Mouse (Mus musculus) midbrain, embryonic 15.5 days (tissue): Measurements from ENCODE around the gene Lrp8. TPM values are rescaled to one million over a fixed set of nuclear protein-coding genes. Genes with fewer than 3 reads are reported as not detected.
A peak's percentile ranks its signal among the peaks of the same experiment; 100 is the strongest.

Source experiments
- ATAC-seq: fragments of 200-750 bp; cut with Nextera tagmentation; replicated peaks from 2 replicates; pipeline ENCODE4 v1.8.0; 2017; ENCODE audit warnings: moderate TSS enrichment
- H3K27ac ChIP-seq: fragments of 300-500 bp; sonication (generic); 2 replicates; pipeline ENCODE4 v1.5.1; 2015; ENCODE audit warnings: mild to moderate bottlenecking, inconsistent platforms
- H3K27me3 ChIP-seq: fragments of 300-500 bp; sonication (generic); replicated peaks from 2 replicates; pipeline ENCODE4 v1.6.1; 2015; ENCODE audit warnings: inconsistent platforms
- H3K36me3 ChIP-seq: fragments of 300-500 bp; sonication (generic); replicated peaks from 2 replicates; pipeline ENCODE4 v1.6.1; 2015; ENCODE audit warnings: inconsistent platforms
- H3K4me1 ChIP-seq: fragments of 300-500 bp; sonication (generic); 2 replicates; pipeline ENCODE4 v1.6.1; 2015; ENCODE audit warnings: inconsistent platforms
- H3K4me2 ChIP-seq: fragments of 300-500 bp; sonication (generic); 2 replicates; pipeline ENCODE4 v1.6.1; 2015; ENCODE audit warnings: inconsistent platforms, mild to moderate bottlenecking, moderate library complexity
- H3K4me3 ChIP-seq: fragments of 300-500 bp; sonication (generic); 2 replicates; pipeline ENCODE4 v1.5.1; 2015; ENCODE audit warnings: mild to moderate bottlenecking, inconsistent platforms
- H3K9ac ChIP-seq: fragments of 300-500 bp; sonication (generic); 2 replicates; pipeline ENCODE4 v1.6.1; 2015; ENCODE audit warnings: mild to moderate bottlenecking, inconsistent platforms
- H3K9me3 ChIP-seq: fragments of 300-500 bp; sonication (generic); 2 replicates; pipeline ENCODE4 v1.6.1; 2016; ENCODE audit warnings: inconsistent platforms
- WGBS: fragments of 180-500 bp; shearing (Covaris S2); methylation state at CpG from one replicate; pipeline ENCODE4 v1.1.7; 2015; ENCODE audit warnings: mixed read lengths; 5-methylcytosine and 5-hydroxymethylcytosine counted together
- polyA plus RNA-seq: library from polyadenylated mRNA; unstranded; fragments of >200 nt; fragmentation: Nextera tagmentation; extraction: Ambion mirVana; gene quantifications from 2 replicates; pipeline ENCODE4 v1.2.1, GENCODE M21; 2015

Gene Lrp8
- polyA plus RNA-seq, 1 experiment from 2014 or later: 70.6 TPM

- 73% methylated on average over 6 of the region's 6 CpGs for WGBS
Observed at GRCm38 (mm10) chr4:107812336-107812735, 10.3 kb downstream of the Lrp8 start.

GRCm38 (mm10) chr4:107816459-107816858 is 14.4 kb downstream of the Lrp8 start:
- Histone ChIP-seq H3K27me3 (no peaks in the 10 kb centered on the region), H3K9ac (no peak overlapping the region), H3K4me1 (peaks cover 58% of the 10 kb centered on the region), H3K9me3 (no peaks in the 10 kb centered on the region), H3K36me3 (0 out of 2 replicates have a peak, but pooled peaks cover 3% of the 10 kb centered on the region), H3K4me2 (no peak overlapping the region), H3K4me3 (no peak overlapping the region), H3K27ac (no peak overlapping the region)
- no peak for ATAC-seq
- 77% methylated on average over 4 of the region's 4 CpGs for WGBS

More at GRCm38 (mm10) chr4:107812336-107812735, 10.3 kb downstream of the Lrp8 start:
- Histone ChIP-seq H3K27ac (no peak overlapping the region), H3K4me2 (no peak overlapping the region), H3K4me3 (no peak overlapping the region), H3K9ac (no peak overlapping the region), H3K4me1 (peaks cover 36% of the 10 kb centered on the region), H3K27me3 (no peaks in the 10 kb centered on the region), H3K36me3 (0 out of 2 replicates have a peak, but pooled peaks cover 3% of the 10 kb centered on the region), H3K9me3 (no peaks in the 10 kb centered on the region)
- no peak for ATAC-seq

- Histone ChIP-seq H3K4me2 (no peak overlapping the region), H3K27me3 (no peaks in the 10 kb centered on the region), H3K27ac (peak overlapping the region; percentile 53), H3K9ac (no peak overlapping the region), H3K4me1 (peaks cover 60% of the 10 kb centered on the region), H3K4me3 (no peak overlapping the region), H3K9me3 (no peaks in the 10 kb centered on the region), H3K36me3 (0 out of 2 replicates have a peak, but pooled peaks cover 3% of the 10 kb centered on the region)
- peak; percentile 22 for ATAC-seq
- 28% methylated on average over 6 of the region's 6 CpGs for WGBS
Observed at GRCm38 (mm10) chr4:107817463-107817862, 15.4 kb downstream of the Lrp8 start.

- H3K9ac ChIP-seq: no peak overlapping the region
- H3K9me3 ChIP-seq: no peaks in the 10 kb centered on the region
- H3K4me1 ChIP-seq: peaks cover 84% of the 10 kb centered on the region
- ATAC-seq: peak; percentile 10; the same call in 1 of the 2 replicates
- no peaks in the 10 kb centered on the region for H3K27me3 ChIP-seq
- H3K36me3 ChIP-seq: no peaks in the 10 kb centered on the region
- 0 out of 2 replicates have a peak overlapping the region, but pooled peaks have one; percentile 6 for H3K4me2 ChIP-seq
- WGBS: 50% methylated on average over 16 of the region's 16 CpGs
- peak overlapping the region; percentile 43; the same call in 1 of the 2 replicates for H3K27ac ChIP-seq
- no peak overlapping the region for H3K4me3 ChIP-seq
Observed at GRCm38 (mm10) chr4:107819990-107820719, 18.1 kb downstream of the Lrp8 start.

GRCm38 (mm10) chr4:107820856-107821619 is 19.0 kb downstream of the Lrp8 start:
- ATAC-seq: 0 out of 2 replicates have a peak, but pooled peaks have one; percentile 6
- WGBS: 70% methylated on average over 8 of the region's 8 CpGs
- Histone ChIP-seq H3K4me3 (no peak overlapping the region), H3K9me3 (no peaks in the 10 kb centered on the region), H3K4me1 (peaks cover 90% of the 10 kb centered on the region), H3K27ac (peak overlapping the region; percentile 18), H3K9ac (no peak overlapping the region), H3K27me3 (no peaks in the 10 kb centered on the region), H3K4me2 (no peak overlapping the region), H3K36me3 (no peaks in the 10 kb centered on the region)

- Histone ChIP-seq H3K4me2 (peak overlapping the region; percentile 41), H3K9ac (peak overlapping the region; percentile 33; the same call in 1 of the 2 replicates), H3K27me3 (no peaks in the 10 kb centered on the region), H3K9me3 (no peaks in the 10 kb centered on the region), H3K27ac (peak overlapping the region; percentile 77), H3K4me1 (peaks cover 89% of the 10 kb centered on the region), H3K36me3 (no peaks in the 10 kb centered on the region), H3K4me3 (peak overlapping the region; percentile 26)
- peak; percentile 67 for ATAC-seq
- 16% methylated on average over 9 of the region's 9 CpGs for WGBS
Observed at GRCm38 (mm10) chr4:107822936-107823411, 20.9 kb downstream of the Lrp8 start.

- peak; percentile 10; the same call in 1 of the 2 replicates for ATAC-seq
- no peaks in the 10 kb centered on the region for H3K36me3 ChIP-seq
- peak overlapping the region; percentile 41 for H3K4me2 ChIP-seq
- H3K27me3 ChIP-seq: no peaks in the 10 kb centered on the region
- H3K27ac ChIP-seq: peak overlapping the region; percentile 77
- peaks cover 91% of the 10 kb centered on the region for H3K4me1 ChIP-seq
- peak overlapping the region; percentile 26 for H3K4me3 ChIP-seq
- H3K9me3 ChIP-seq: no peaks in the 10 kb centered on the region
- WGBS: 3% methylated on average over 11 of the region's 11 CpGs
- H3K9ac ChIP-seq: peak overlapping the region; percentile 33
Observed at GRCm38 (mm10) chr4:107823511-107823910, 21.4 kb downstream of the Lrp8 start.

- Histone ChIP-seq H3K9me3 (no peaks in the 10 kb centered on the region), H3K27me3 (no peaks in the 10 kb centered on the region), H3K4me2 (peak overlapping the region; percentile 9; the same call in 1 of the 2 replicates), H3K27ac (peak overlapping the region; percentile 75), H3K9ac (peak overlapping the region; percentile 10; the same call in 1 of the 2 replicates), H3K36me3 (no peaks in the 10 kb centered on the region), H3K4me3 (no peak overlapping the region), H3K4me1 (peaks cover 96% of the 10 kb centered on the region)
- WGBS: 5% methylated on average over 10 of the region's 10 CpGs
- ATAC-seq: peak; percentile 67
Observed at GRCm38 (mm10) chr4:107828727-107829218, 26.7 kb downstream of the Lrp8 start.

GRCm38 (mm10) chr4:107829675-107830074 is 27.6 kb downstream of the Lrp8 start:
- Histone ChIP-seq H3K4me3 (no peak overlapping the region), H3K27ac (peak overlapping the region; percentile 75), H3K9me3 (no peaks in the 10 kb centered on the region), H3K4me1 (peaks cover 96% of the 10 kb centered on the region), H3K27me3 (no peaks in the 10 kb centered on the region), H3K4me2 (no peak overlapping the region), H3K36me3 (no peaks in the 10 kb centered on the region), H3K9ac (no peak overlapping the region)
- ATAC-seq: no peak
- 21% methylated on average over 2 of the region's 2 CpGs for WGBS

GRCm38 (mm10) chr4:107830189-107830588 is 28.1 kb downstream of the Lrp8 start:
- Histone ChIP-seq H3K9ac (no peak overlapping the region), H3K4me2 (no peak overlapping the region), H3K27ac (peak overlapping the region; percentile 75), H3K27me3 (no peaks in the 10 kb centered on the region), H3K9me3 (no peaks in the 10 kb centered on the region), H3K4me1 (peaks cover 96% of the 10 kb centered on the region), H3K36me3 (no peaks in the 10 kb centered on the region), H3K4me3 (no peak overlapping the region)
- 34% methylated on average over 10 of the region's 10 CpGs for WGBS
- ATAC-seq: no peak

- no peaks in the 10 kb centered on the region for H3K27me3 ChIP-seq
- H3K9ac ChIP-seq: no peak overlapping the region; the same call in 1 of the 2 replicates
- peaks cover 96% of the 10 kb centered on the region for H3K4me1 ChIP-seq
- no peaks in the 10 kb centered on the region for H3K9me3 ChIP-seq
- peak; percentile 43 for ATAC-seq
- WGBS: 12% methylated on average over 7 of the region's 7 CpGs
- H3K36me3 ChIP-seq: no peaks in the 10 kb centered on the region
- peak overlapping the region; percentile 75 for H3K27ac ChIP-seq
- no peak overlapping the region for H3K4me3 ChIP-seq
- no peak overlapping the region for H3K4me2 ChIP-seq
Observed at GRCm38 (mm10) chr4:107830821-107831221, 28.8 kb downstream of the Lrp8 start.

GRCm38 (mm10) chr4:107831678-107832077 is 29.6 kb downstream of the Lrp8 start:
- no peaks in the 10 kb centered on the region for H3K36me3 ChIP-seq
- no peak overlapping the region for H3K4me3 ChIP-seq
- H3K9me3 ChIP-seq: no peaks in the 10 kb centered on the region
- no peaks in the 10 kb centered on the region for H3K27me3 ChIP-seq
- no peak overlapping the region for H3K9ac ChIP-seq
- 83% methylated on average over 6 of the region's 6 CpGs for WGBS
- H3K27ac ChIP-seq: peak overlapping the region; percentile 75
- no peak overlapping the region for H3K4me2 ChIP-seq
- H3K4me1 ChIP-seq: peaks cover 98% of the 10 kb centered on the region
- no peak for ATAC-seq
